Mouse (Mus musculus) stomach, postnatal 0 days (tissue): Measurements from ENCODE around the gene Itprid2.

Source experiments
- CTCF ChIP-seq: IDR thresholded peaks from 2 replicates; pipeline ENCODE4 v1.5.1; 2016; ENCODE audit warnings: antibody characterized with exemption, low read depth, mild to moderate bottlenecking, moderate library complexity
- EP300 ChIP-seq: optimal IDR thresholded peaks from 2 replicates; pipeline ENCODE3; 2016; ENCODE audit warnings: antibody characterized with exemption

DNA sequence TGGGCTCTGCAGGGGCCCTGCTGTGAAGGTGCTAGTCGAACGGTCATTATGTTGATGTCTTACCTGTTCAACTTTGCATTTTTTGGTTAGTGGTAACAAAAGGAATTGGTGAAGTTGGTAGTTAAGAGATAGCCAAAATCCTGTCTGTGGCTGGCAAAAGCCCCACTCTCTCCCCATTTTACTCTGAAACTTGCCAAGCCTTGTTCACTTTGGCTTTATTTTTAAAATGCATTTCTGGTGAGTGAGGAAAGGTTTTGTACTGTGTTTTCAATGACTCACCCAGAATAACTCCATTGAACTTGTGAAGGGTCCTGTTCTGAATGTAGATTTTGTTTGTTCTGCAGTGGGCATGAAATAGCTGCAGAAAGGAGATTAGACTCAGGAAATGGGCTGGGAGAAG lies 4.9 kb upstream of the Itprid2 start:
- TF ChIP-seq EP300 (no peak), CTCF (no peak)
